In the genomic region with DNA sequence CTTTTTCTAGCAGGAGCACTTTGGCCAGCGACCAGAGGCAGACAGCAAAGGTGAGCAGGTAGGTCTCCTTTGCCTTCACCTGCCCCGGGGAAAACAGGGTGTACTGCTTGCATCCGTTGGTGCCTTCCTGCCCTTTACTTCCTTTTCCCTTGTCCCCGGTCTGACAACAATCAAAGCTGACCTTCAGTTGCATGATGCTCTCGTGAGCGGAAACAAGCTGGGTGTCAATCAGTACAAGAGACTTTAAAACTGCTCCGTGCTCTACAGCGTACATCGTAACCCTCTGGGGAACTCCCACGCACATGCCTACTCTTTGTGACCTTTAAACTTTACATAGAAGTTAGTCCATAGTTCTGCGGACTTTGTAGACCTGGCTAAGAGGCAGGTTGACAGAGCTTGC, we compare ENCODE assay signal across 8 mouse cellular contexts. TPM values are rescaled to one million over a fixed set of nuclear protein-coding genes. Genes with fewer than 3 reads are reported as not detected.
DNase-seq lines count a peak whose midpoint lies in the region; ATAC-seq and TF ChIP-seq lines count a peak whose summit lies in the region.
"Had no signal": no experiment of that assay in that cellular context is flagged by ENCODE, and none has a peak within 500 bp of the region (broad histone marks: within the 10 kb centered on the region; RNA-seq: fewer than 3 reads in every experiment).

No protein-coding gene starts in this region.

- no peak overlapping the region for H3K27ac ChIP-seq in stomach, embryonic 15.5 days
- no peak overlapping the region for H3K27ac ChIP-seq in stomach, postnatal 0 days (replicated peaks)
- no peak overlapping the region for H3K27ac ChIP-seq in midbrain, embryonic 16.5 days (ENCODE audit: low read length)

- H3K27me3 ChIP-seq in stomach, embryonic 15.5 days (replicated peaks): no peaks in the 10 kb centered on the region
- H3K27me3 ChIP-seq in stomach, postnatal 0 days (ENCODE audit: control insufficient read depth, insufficient read depth, low read length): no peaks in the 10 kb centered on the region
- H3K27me3 ChIP-seq in midbrain, embryonic 16.5 days (ENCODE audit: control insufficient read depth, insufficient read depth, low read depth, low read length): no peaks in the 10 kb centered on the region

- no peak overlapping the region for H3K9ac ChIP-seq in stomach, embryonic 15.5 days
- H3K9ac ChIP-seq in stomach, postnatal 0 days (ENCODE audit: low read length): no peak overlapping the region
- no peak overlapping the region for H3K9ac ChIP-seq in midbrain, embryonic 16.5 days (ENCODE audit: low read depth, low read length)

- no peak overlapping the region for H3K4me3 ChIP-seq in stomach, embryonic 15.5 days (replicated peaks)
- no peak overlapping the region for H3K4me3 ChIP-seq in stomach, postnatal 0 days (ENCODE audit: low read depth, low read length)
- H3K4me3 ChIP-seq in midbrain, embryonic 16.5 days (ENCODE audit: low read depth, low read length): no peak overlapping the region

- ATAC-seq in stomach, embryonic 15.5 days (ENCODE audit: insufficient read depth, low FRiP score, low read depth): no peak
- ATAC-seq in stomach, postnatal 0 days (ENCODE audit: low FRiP score, low TSS enrichment): no peak
- no peak for ATAC-seq in midbrain, embryonic 16.5 days
- no peak for ATAC-seq in cerebellum, adult (ENCODE audit: insufficient number of reproducible peaks, low FRiP score, low TSS enrichment)
- ATAC-seq: lung, postnatal 0 days had no signal

- no peak for TF ChIP-seq CTCF in stomach, postnatal 0 days (IDR thresholded peaks at IDR 0.05; ENCODE audit: low read depth)

- H3K4me2 ChIP-seq in stomach, embryonic 15.5 days: 0 out of 2 replicates have a peak overlapping the region, but pooled peaks have one; percentile 14
- H3K4me2 ChIP-seq in stomach, postnatal 0 days (replicated peaks; ENCODE audit: low read depth): no peak overlapping the region
- no peak overlapping the region for H3K4me2 ChIP-seq in midbrain, embryonic 16.5 days (ENCODE audit: low read length)

- no peaks in the 10 kb centered on the region for H3K9me3 ChIP-seq in stomach, embryonic 15.5 days
- H3K9me3 ChIP-seq in stomach, postnatal 0 days (ENCODE audit: control insufficient read depth, low read length): no peaks in the 10 kb centered on the region
- H3K9me3 ChIP-seq in midbrain, embryonic 16.5 days (replicated peaks; ENCODE audit: control insufficient read depth, low read length, poor library complexity, severe bottlenecking): no peaks in the 10 kb centered on the region

- H3K4me1 ChIP-seq in stomach, embryonic 15.5 days: no peaks in the 10 kb centered on the region; the same call in 1 of the 2 replicates
- no peaks in the 10 kb centered on the region for H3K4me1 ChIP-seq in stomach, postnatal 0 days (replicated peaks; ENCODE audit: control insufficient read depth, insufficient read depth)
- no peaks in the 10 kb centered on the region for H3K4me1 ChIP-seq in midbrain, embryonic 16.5 days (ENCODE audit: control insufficient read depth, insufficient read depth, low read length)

- TF ChIP-seq EP300 in stomach, postnatal 0 days (optimal IDR thresholded peaks at IDR 0.05): no peak

- no peak for DNase-seq in stomach, postnatal 0 days (ENCODE audit: low spot score)
- peak; percentile 35 for DNase-seq in kidney, adult 18-20 months
- peak; percentile 41 to 51 for DNase-seq in kidney, postnatal 36 days
- DNase-seq in left cerebral cortex, postnatal 14 days (ENCODE audit: low spot score in 2 of 2): no peak

- H3K36me3 ChIP-seq in stomach, embryonic 15.5 days: no peaks in the 10 kb centered on the region
- no peaks in the 10 kb centered on the region for H3K36me3 ChIP-seq in stomach, postnatal 0 days (ENCODE audit: control insufficient read depth, insufficient read depth, low read length)
- no peaks in the 10 kb centered on the region for H3K36me3 ChIP-seq in midbrain, embryonic 16.5 days (ENCODE audit: control insufficient read depth, insufficient read depth, low read length)

- 62% methylated on average over 11 of the region's 11 CpGs for whole genome bisulfite sequencing in stomach, embryonic 15.5 days
- WGBS in stomach, postnatal 0 days: 54% methylated on average over 11 of the region's 11 CpGs
- WGBS in midbrain, embryonic 16.5 days: 83% methylated on average over 11 of the region's 11 CpGs

- intact Hi-C loops in left cerebral cortex, postnatal 14 days (cut with DNase I): no loop called here

RNA-seq across cellular contexts. Expression of a gene that starts 26.2 kb away (rescaled TPM):
- polyA plus RNA-seq in stomach, embryonic 15.5 days (2015; fragmentation: Nextera tagmentation; extraction: Ambion mirVana): 146 and 174 TPM in 2 replicates
- 421 and 437 TPM in 2 replicates for polyA plus RNA-seq in stomach, postnatal 0 days (2015; fragmentation: Nextera tagmentation; extraction: Ambion mirVana)
- 57.9 and 59.4 TPM in 2 replicates for polyA plus RNA-seq in midbrain, embryonic 16.5 days (2015; fragmentation: Nextera tagmentation; extraction: Ambion mirVana)
- total RNA-seq in left cerebral cortex, postnatal 14 days (2021): 10 to 100 TPM; 66.5 to 70.9 TPM

Comparison
In these comparisons a context has a peak if more than half of its experiments do, and no peak if none do; other contexts are left out.
1. DNase-seq: peak in kidney, adult 18-20 months (single experiment) and kidney, postnatal 36 days (2 of 2); none in stomach, postnatal 0 days (single experiment) and left cerebral cortex, postnatal 14 days (0 of 2).